ENCODE assay signal across 8 mouse cellular contexts in genomic region chr14:67536787-67537659, GRCm38 (mm10).
DNase-seq lines count a peak whose midpoint lies in the region; ATAC-seq and TF ChIP-seq lines count a peak whose summit lies in the region.

No protein-coding gene starts in this region.

- peak overlapping the region; percentile 35; the same call in 1 of the 2 replicates for H3K27ac ChIP-seq in embryonic facial prominence, embryonic 15.5 days (replicated peaks)
- peak overlapping the region; percentile 45; the same call in 1 of the 2 replicates for H3K27ac ChIP-seq in heart, postnatal 0 days (ENCODE audit: low read depth)
- peak overlapping the region; percentile 2; the same call in 1 of the 2 replicates for H3K27ac ChIP-seq in neural tube, embryonic 11.5 days (ENCODE audit: low read depth, low read length)

- DNase-seq in adrenal gland, postnatal 10 days = peak; percentile 41
- no peak for DNase-seq in adrenal gland, postnatal 4 days (ENCODE audit: low spot score in 2 of 2)
- DNase-seq in heart, postnatal 0 days (ENCODE audit: low spot score) = peak; percentile 14
- peak; percentile 65 to 69 for DNase-seq in left cerebral cortex, postnatal 10 days (ENCODE audit: extremely low spot score in 1 of 2, low spot score in 2 of 2)
- peak; percentile 35 for DNase-seq in neural tube, embryonic 11.5 days (ENCODE audit: low spot score)
- DNase-seq in kidney, adult 11 months = no peak
- DNase-seq in testis, postnatal 10 days (ENCODE audit: low spot score) = no peak

- no peak overlapping the region for H3K4me2 ChIP-seq in embryonic facial prominence, embryonic 15.5 days (replicated peaks)
- H3K4me2 ChIP-seq in heart, postnatal 0 days (ENCODE audit: low read depth, low read length) = no peak overlapping the region
- H3K4me2 ChIP-seq in neural tube, embryonic 11.5 days (ENCODE audit: low read depth) = no peak overlapping the region

- no peaks in the 10 kb centered on the region for H3K36me3 ChIP-seq in embryonic facial prominence, embryonic 15.5 days
- H3K36me3 ChIP-seq in heart, postnatal 0 days (replicated peaks; ENCODE audit: control insufficient read depth, insufficient read depth, low read length) = no peaks in the 10 kb centered on the region
- no peaks in the 10 kb centered on the region for H3K36me3 ChIP-seq in neural tube, embryonic 11.5 days (ENCODE audit: control insufficient read depth, insufficient read depth, low read length)

- H3K27me3 ChIP-seq in embryonic facial prominence, embryonic 15.5 days = no peaks in the 10 kb centered on the region
- H3K27me3 ChIP-seq in heart, postnatal 0 days (ENCODE audit: control insufficient read depth, insufficient read depth, low read length) = no peaks in the 10 kb centered on the region
- no peaks in the 10 kb centered on the region for H3K27me3 ChIP-seq in neural tube, embryonic 11.5 days (ENCODE audit: control insufficient read depth, insufficient read depth, low read length)

- H3K4me3 ChIP-seq in embryonic facial prominence, embryonic 15.5 days (replicated peaks) = no peak overlapping the region
- no peak overlapping the region for H3K4me3 ChIP-seq in heart, postnatal 0 days (ENCODE audit: low read depth, low read length)
- no peak overlapping the region for H3K4me3 ChIP-seq in neural tube, embryonic 11.5 days (ENCODE audit: low read depth, low read length)

- peak; percentile 76 for ATAC-seq in embryonic facial prominence, embryonic 15.5 days (ENCODE audit: insufficient number of reproducible peaks, low FRiP score, low TSS enrichment, low read depth)
- peak; percentile 66; the same call in 1 of the 2 replicates for ATAC-seq in heart, postnatal 0 days (ENCODE audit: insufficient read depth, low read depth)
- ATAC-seq in neural tube, embryonic 11.5 days (ENCODE audit: insufficient read depth, low FRiP score, low TSS enrichment) = no peak

- no peaks in the 10 kb centered on the region for H3K9me3 ChIP-seq in embryonic facial prominence, embryonic 15.5 days (replicated peaks)
- no peaks in the 10 kb centered on the region for H3K9me3 ChIP-seq in heart, postnatal 0 days (replicated peaks; ENCODE audit: control insufficient read depth, low read length)
- H3K9me3 ChIP-seq in neural tube, embryonic 11.5 days (ENCODE audit: control insufficient read depth, low read length) = no peaks in the 10 kb centered on the region

- peaks cover 32% of the 10 kb centered on the region for H3K4me1 ChIP-seq in embryonic facial prominence, embryonic 15.5 days
- H3K4me1 ChIP-seq in heart, postnatal 0 days (ENCODE audit: control insufficient read depth, insufficient read depth) = 0 out of 2 replicates have a peak, but pooled peaks cover 4% of the 10 kb centered on the region
- H3K4me1 ChIP-seq in neural tube, embryonic 11.5 days (ENCODE audit: control insufficient read depth, insufficient read depth, low read length) = peaks cover 9% of the 10 kb centered on the region; the same call in 1 of the 2 replicates

- no peak for TF ChIP-seq CTCF in heart, postnatal 0 days (IDR thresholded peaks at IDR 0.05; ENCODE audit: low read depth)

- no peak for TF ChIP-seq EP300 in heart, postnatal 0 days (IDR thresholded peaks at IDR 0.05; ENCODE audit: low read depth)

- intact Hi-C loops in left cerebral cortex, postnatal 10 days (cut with DNase I) = no loop called here

- WGBS in embryonic facial prominence, embryonic 15.5 days = 22% methylated on average over 8 of the region's 8 CpGs
- WGBS in heart, postnatal 0 days = 30% methylated on average over 8 of the region's 8 CpGs
- WGBS in neural tube, embryonic 11.5 days = 31% methylated on average over 8 of the region's 8 CpGs

- H3K9ac ChIP-seq in embryonic facial prominence, embryonic 15.5 days = no peak overlapping the region
- H3K9ac ChIP-seq in heart, postnatal 0 days (replicated peaks; ENCODE audit: low read depth, low read length) = no peak overlapping the region
- H3K9ac ChIP-seq in neural tube, embryonic 11.5 days (ENCODE audit: low read length) = no peak overlapping the region

Comparison
In these comparisons a context has a peak if more than half of its experiments do, and no peak if none do; other contexts are left out.
1. DNase-seq: peak in adrenal gland, postnatal 10 days (single experiment), heart, postnatal 0 days (single experiment), left cerebral cortex, postnatal 10 days (2 of 2) and neural tube, embryonic 11.5 days (single experiment); none in adrenal gland, postnatal 4 days (0 of 2), kidney, adult 11 months (single experiment) and testis, postnatal 10 days (single experiment).
2. Peak in every context shown above with its lines, with median percentiles within 50 percentile points of each other: H3K27ac ChIP-seq.